ENCODE assay signal across 9 mouse cellular contexts in genomic region chr7:94042466-94043030, GRCm38 (mm10).
DNase-seq lines count a peak whose midpoint lies in the region; ATAC-seq and TF ChIP-seq lines count a peak whose summit lies in the region.
"Had no signal": no experiment of that assay in that cellular context is flagged by ENCODE, and none has a peak within 500 bp of the region (broad histone marks: within the 10 kb centered on the region; RNA-seq: fewer than 3 reads in every experiment).

No protein-coding gene starts in this region.

- peak overlapping the region; percentile 41; the same call in 1 of the 2 replicates for H3K9ac ChIP-seq in hindbrain, embryonic 12.5 days
- H3K9ac ChIP-seq in midbrain, embryonic 14.5 days (replicated peaks; ENCODE audit: low read length), result peak overlapping the region; percentile 46
- H3K9ac ChIP-seq: liver, embryonic 14.5 days had no signal

- H3K27ac ChIP-seq in cortical plate, adult 2 months (ENCODE audit: insufficient read depth, low read length), result no peak overlapping the region
- no peak overlapping the region for H3K27ac ChIP-seq in hindbrain, embryonic 12.5 days
- H3K27ac ChIP-seq in midbrain, embryonic 14.5 days (replicated peaks; ENCODE audit: low read depth, low read length), result peak overlapping the region; percentile 52; the same call in 1 of the 2 replicates
- H3K27ac ChIP-seq: liver, embryonic 14.5 days had no signal

- no peaks in the 10 kb centered on the region for H3K36me3 ChIP-seq in hindbrain, embryonic 12.5 days
- H3K36me3 ChIP-seq in midbrain, embryonic 14.5 days (ENCODE audit: control insufficient read depth, insufficient read depth, low read length), result no peaks in the 10 kb centered on the region

- 6% methylated on average over 11 of the region's 11 CpGs for WGBS in hindbrain, embryonic 12.5 days
- under 1% methylated on average over 11 of the region's 11 CpGs for WGBS in midbrain, embryonic 14.5 days

- H3K4me2 ChIP-seq in hindbrain, embryonic 12.5 days (replicated peaks), result peak overlapping the region; percentile 54
- peak overlapping the region; percentile 57 for H3K4me2 ChIP-seq in midbrain, embryonic 14.5 days (ENCODE audit: low read length)

- TF ChIP-seq POLR2A in cortical plate, adult 2 months (IDR thresholded peaks at IDR 0.05; ENCODE audit: extremely low read depth, insufficient read depth, low read length), result no peak

- DNase-seq in cerebellum, postnatal 14 days, result peak; percentile 19 to 24
- DNase-seq in cerebellum, adult 11-12 months, result no peak
- DNase-seq in midbrain, embryonic 14.5 days, result peak; percentile 79
- no peak for DNase-seq in spleen, postnatal 4 days (ENCODE audit: low spot score in 2 of 2)
- no peak for DNase-seq in adrenal gland, adult 2 months

- peak; percentile 88 for ATAC-seq in hindbrain, embryonic 12.5 days (ENCODE audit: low FRiP score)
- peak; percentile 76 for ATAC-seq in midbrain, embryonic 14.5 days (ENCODE audit: low FRiP score, low TSS enrichment)
- no peak for ATAC-seq in erythroid progenitor cell, adult 5-6 weeks (replicated peaks; ENCODE audit: low FRiP score, poor library complexity, severe bottlenecking)

- H3K9me3 ChIP-seq in hindbrain, embryonic 12.5 days (replicated peaks), result no peaks in the 10 kb centered on the region
- H3K9me3 ChIP-seq in midbrain, embryonic 14.5 days (ENCODE audit: control insufficient read depth, low read length), result no peaks in the 10 kb centered on the region

- H3K4me3 ChIP-seq in cortical plate, adult 2 months (ENCODE audit: insufficient read depth, low read length), result peak overlapping the region; percentile 36
- H3K4me3 ChIP-seq in hindbrain, embryonic 12.5 days, result peak overlapping the region; percentile 31
- H3K4me3 ChIP-seq in midbrain, embryonic 14.5 days (replicated peaks; ENCODE audit: low read depth, low read length), result peak overlapping the region; percentile 32

- no peaks in the 10 kb centered on the region for H3K27me3 ChIP-seq in hindbrain, embryonic 12.5 days
- no peaks in the 10 kb centered on the region for H3K27me3 ChIP-seq in midbrain, embryonic 14.5 days (ENCODE audit: control insufficient read depth, insufficient read depth, low read length)

- no peaks in the 10 kb centered on the region for H3K4me1 ChIP-seq in cortical plate, adult 2 months (ENCODE audit: control insufficient read depth, insufficient read depth, low read length)
- peaks cover 7% of the 10 kb centered on the region; the same call in 1 of the 2 replicates for H3K4me1 ChIP-seq in hindbrain, embryonic 12.5 days
- H3K4me1 ChIP-seq in midbrain, embryonic 14.5 days (ENCODE audit: control insufficient read depth, insufficient read depth, low read length), result no peaks in the 10 kb centered on the region

- TF ChIP-seq CTCF in cortical plate, adult 2 months (IDR thresholded peaks at IDR 0.05; ENCODE audit: extremely low read depth, insufficient read depth, low read length), result no peak

Comparison
In these comparisons a context has a peak if more than half of its experiments do, and no peak if none do; other contexts are left out.
1. DNase-seq: peak in cerebellum, postnatal 14 days (2 of 2) and midbrain, embryonic 14.5 days (single experiment); none in cerebellum, adult 11-12 months (single experiment), spleen, postnatal 4 days (0 of 2) and adrenal gland, adult 2 months (single experiment).
2. Peak in every context shown above with its lines, with median percentiles within 50 percentile points of each other: H3K4me3 ChIP-seq.